Mouse (Mus musculus): ENCODE measurements at regions not wholly inside any gene's neighbourhood (a gene's known extent, or its start where the extent isn't known, plus 50 kb on each side); places are given as distances from the start of the nearest gene placed in this dataset.

GRCm38 (mm10) chr1:163190841-163191240 lies 105.4 kb upstream of the Mroh9 start:
- no peak for DNase-seq (ENCODE audit: low spot score)

DNA sequence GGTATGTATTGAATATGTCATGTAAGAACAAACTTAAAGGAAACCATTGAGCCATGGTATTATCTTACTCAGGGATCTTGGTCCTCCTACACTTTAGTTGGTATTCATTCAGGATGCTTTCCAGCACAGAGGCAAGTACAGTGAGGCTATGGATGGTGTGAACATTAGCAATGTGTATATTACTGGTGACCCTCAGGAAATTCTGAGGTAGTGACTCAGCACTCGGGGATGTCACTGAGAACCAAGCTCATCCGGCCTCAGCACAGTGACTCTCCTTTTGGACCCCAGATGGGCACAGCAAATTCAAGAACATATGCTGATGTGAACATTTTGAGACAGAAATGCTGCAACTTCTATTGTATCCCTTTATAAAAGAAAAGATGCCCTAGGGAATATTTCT lies 96.4 kb upstream of the Mroh9 start:
- DNase-seq (ENCODE audit: low spot score), result no peak

DNA sequence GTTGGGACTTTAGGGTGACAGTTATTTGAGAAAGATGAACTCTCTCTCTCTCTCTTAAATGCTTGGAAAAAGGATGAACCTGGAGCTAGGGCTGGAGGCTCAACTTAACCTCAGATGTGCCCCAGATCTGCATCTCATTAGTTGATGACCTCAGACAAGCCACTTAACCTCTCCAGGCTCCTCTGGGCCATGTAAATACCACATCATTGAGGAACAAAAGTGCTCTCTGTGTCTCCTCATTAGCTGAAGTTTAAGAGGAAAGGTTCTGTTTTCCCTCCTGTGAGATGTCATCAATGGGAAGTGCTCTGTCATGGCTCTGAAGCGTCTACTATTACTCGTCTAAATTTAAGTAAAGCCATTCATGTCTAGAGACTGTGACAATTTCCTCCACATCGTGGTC lies 91.5 kb upstream of the Mroh9 start:
- DNase-seq (ENCODE audit: low spot score), result no peak

DNA sequence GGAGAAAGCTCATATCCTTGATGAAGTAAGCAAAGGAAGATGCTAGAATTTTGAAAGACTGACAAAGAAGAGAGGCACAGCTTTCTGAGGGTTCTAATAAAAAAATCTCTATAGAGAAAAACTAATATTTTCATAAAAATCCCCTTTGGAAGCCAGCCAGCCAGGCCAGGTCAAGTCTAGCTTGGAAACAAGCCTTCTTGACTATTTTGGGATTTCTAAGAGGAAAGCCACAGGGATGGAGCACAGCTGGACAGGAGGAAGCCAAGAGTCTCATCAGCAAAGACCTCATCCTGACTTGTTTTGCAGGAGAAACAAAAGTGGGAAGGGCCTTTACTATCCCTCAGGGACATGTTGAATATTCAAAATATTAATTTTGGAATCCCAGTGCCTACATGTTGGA lies 81.6 kb upstream of the Mroh9 start:
- no peak for DNase-seq (ENCODE audit: low spot score)

- no peak for DNase-seq (ENCODE audit: low spot score)
Observed at GRCm38 (mm10) chr1:163163636-163164035, 78.2 kb upstream of the Mroh9 start.

DNA sequence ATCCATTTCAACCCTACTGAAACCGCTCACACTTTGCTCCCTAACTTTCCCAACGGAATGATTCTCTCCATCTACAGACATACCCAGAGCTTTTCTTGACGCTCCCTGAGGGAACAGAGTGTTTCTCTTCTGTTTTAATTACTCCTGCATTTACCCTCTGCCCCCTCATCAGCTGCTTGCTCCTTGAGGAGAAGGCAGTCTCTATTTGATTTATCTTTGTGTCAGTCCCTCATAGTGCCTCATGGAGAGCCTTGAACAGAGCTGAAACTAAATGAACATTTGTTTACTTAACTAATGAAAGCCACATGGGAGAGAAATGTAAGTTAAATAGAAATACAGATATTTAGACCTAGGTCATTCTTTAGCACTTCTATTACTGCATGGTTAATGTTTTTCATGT lies 74.4 kb upstream of the Mroh9 start:
- DNase-seq (ENCODE audit: low spot score), result no peak

DNA sequence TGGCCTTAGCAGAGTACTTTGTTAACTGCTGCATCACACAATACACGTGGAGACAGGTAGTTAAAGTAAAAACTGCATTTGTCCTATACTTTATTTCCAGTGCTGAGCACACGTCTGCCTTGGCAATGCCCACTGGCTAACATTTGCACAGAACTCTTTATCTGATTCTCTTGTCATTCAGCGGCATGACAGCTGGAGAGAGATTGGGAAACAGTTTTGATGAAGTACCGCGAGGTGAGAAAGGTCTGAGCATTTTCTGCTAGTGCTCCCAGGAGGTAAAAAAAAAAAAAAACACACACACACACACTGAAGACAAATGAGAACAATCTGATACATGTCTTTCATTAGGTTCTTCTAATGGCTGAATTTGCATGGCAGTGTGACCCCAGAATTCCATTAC lies 73.0 kb upstream of the Mroh9 start:
- no peak for DNase-seq (ENCODE audit: low spot score)

- peak; percentile 66 for DNase-seq (ENCODE audit: low spot score)
Observed at GRCm38 (mm10) chr1:163150203-163150855, 64.9 kb upstream of the Mroh9 start.

DNA sequence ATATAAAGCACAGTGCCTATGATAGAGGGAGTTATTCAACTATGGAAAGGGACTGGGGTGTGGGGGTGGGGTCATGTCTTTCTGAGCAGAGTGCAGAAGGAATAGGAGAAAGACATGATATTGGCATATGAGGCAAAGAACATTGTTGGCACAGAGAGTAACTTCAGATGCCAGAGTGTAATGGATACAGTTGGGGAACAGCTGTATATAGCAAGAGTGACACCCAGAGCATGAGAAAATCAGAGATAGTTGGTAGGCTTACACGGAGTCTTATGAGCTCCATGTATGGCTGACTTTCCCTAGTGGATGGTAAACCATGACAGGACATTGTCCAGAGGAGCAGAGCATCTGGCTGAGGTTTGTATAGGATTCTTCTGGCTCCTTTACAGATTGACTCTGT lies 61.2 kb upstream of the Mroh9 start:
- DNase-seq (ENCODE audit: low spot score), result no peak

DNA sequence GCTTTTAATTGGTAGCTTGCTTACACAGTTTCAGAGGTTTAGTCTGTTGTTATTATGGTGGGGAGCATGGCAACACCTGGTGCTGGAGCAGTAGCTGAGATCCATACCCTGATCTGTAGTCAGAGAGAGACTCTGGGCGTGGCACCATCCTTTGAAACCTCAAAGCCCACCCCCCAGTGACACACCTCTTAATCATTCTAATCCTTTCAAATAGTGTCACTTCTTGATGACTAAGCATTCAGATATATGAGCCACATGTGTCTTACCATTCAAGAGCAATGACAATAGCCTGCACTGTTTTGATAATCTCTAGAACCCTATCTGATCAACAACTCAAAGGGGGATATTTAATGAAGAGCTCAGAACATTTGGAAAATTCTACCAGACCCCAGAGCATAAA lies 57.6 kb upstream of the Mroh9 start:
- DNase-seq (ENCODE audit: low spot score), result no peak

GRCm38 (mm10) chr1:163141471-163141870 lies 56.0 kb upstream of the Mroh9 start:
- no peak for DNase-seq (ENCODE audit: low spot score)

DNA sequence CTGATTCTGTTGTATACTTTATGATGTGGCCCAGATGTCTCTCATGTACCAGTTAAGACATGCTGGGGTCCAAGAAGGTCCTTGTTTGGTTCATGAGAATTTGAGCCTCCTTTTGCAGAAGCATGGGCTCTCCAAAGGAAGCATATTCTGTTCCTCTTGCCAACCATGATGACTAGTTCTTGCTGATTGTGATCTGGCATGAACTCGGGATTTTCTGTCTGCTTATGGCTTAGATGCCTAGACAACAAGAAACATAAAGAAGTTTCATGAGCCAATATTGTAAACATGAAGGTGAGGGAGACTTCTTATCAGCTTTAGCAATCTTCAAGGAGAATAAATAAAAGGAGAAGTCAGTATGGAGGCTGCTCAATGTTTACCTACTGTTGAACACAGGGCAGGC lies 52.7 kb upstream of the Mroh9 start:
- DNase-seq (ENCODE audit: low spot score), result no peak
